Mouse (Mus musculus): ENCODE results near the gene Igfbp1. TPM values are rescaled to one million over a fixed set of nuclear protein-coding genes. Genes with fewer than 3 reads are reported as not detected.

Igfbp1 gene
- polyA plus RNA-seq, 1 experiment from 2014 or later: 0.24 TPM

GRCm38 (mm10) chr11:7173664-7174063, 23.9 kb upstream of the Igfbp1 start:
- no peak for DNase-seq (ENCODE audit: extremely low spot score, low spot score)
- H3K4me1 ChIP-seq: no peaks in the 10 kb centered on the region
- WGBS: 92% methylated on average over 6 of the region's 6 CpGs
- peaks cover 7% of the 10 kb centered on the region for H3K36me3 ChIP-seq (replicated peaks)
- H3K27ac ChIP-seq: no peak overlapping the region
- H3K27me3 ChIP-seq (ENCODE audit: poor library complexity, severe bottlenecking): no peaks in the 10 kb centered on the region
- no peak overlapping the region for H3K4me3 ChIP-seq
- H3K9me3 ChIP-seq: no peaks in the 10 kb centered on the region

- no peak for DNase-seq (ENCODE audit: extremely low spot score, low spot score)
- no peaks in the 10 kb centered on the region for H3K27me3 ChIP-seq (ENCODE audit: poor library complexity, severe bottlenecking)
- H3K36me3 ChIP-seq (replicated peaks): no peaks in the 10 kb centered on the region
- no peak overlapping the region for H3K4me3 ChIP-seq
- 86% methylated on average over 4 of the region's 4 CpGs for WGBS
- no peak overlapping the region for H3K27ac ChIP-seq
- H3K4me1 ChIP-seq: peaks cover 24% of the 10 kb centered on the region
- H3K9me3 ChIP-seq: no peaks in the 10 kb centered on the region; the same call in 1 of the 2 replicates
These were observed 18.9 kb upstream of the Igfbp1 start for GRCm38 (mm10) chr11:7178724-7179123.

- H3K4me3 ChIP-seq: no peak overlapping the region
- peaks cover 30% of the 10 kb centered on the region for H3K4me1 ChIP-seq
- H3K9me3 ChIP-seq: no peaks in the 10 kb centered on the region; the same call in 1 of the 2 replicates
- 92% methylated on average over 2 of the region's 2 CpGs for WGBS
- no peak for DNase-seq (ENCODE audit: extremely low spot score, low spot score)
- no peak overlapping the region for H3K27ac ChIP-seq
- no peaks in the 10 kb centered on the region for H3K27me3 ChIP-seq (ENCODE audit: poor library complexity, severe bottlenecking)
- H3K36me3 ChIP-seq (replicated peaks): no peaks in the 10 kb centered on the region
These were observed 18.3 kb upstream of the Igfbp1 start for GRCm38 (mm10) chr11:7179276-7179675.

GRCm38 (mm10) chr11:7182409-7183042, 15.1 kb upstream of the Igfbp1 start:
- Histone ChIP-seq H3K27ac (0 out of 2 replicates have a peak overlapping the region, but pooled peaks have one; percentile 48), H3K9me3 (no peaks in the 10 kb centered on the region; the same call in 1 of the 2 replicates), H3K27me3 (ENCODE audit: poor library complexity, severe bottlenecking) (peaks cover 5% of the 10 kb centered on the region; the same call in 1 of the 2 replicates), H3K36me3 (replicated peaks) (no peaks in the 10 kb centered on the region), H3K4me3 (no peak overlapping the region), H3K4me1 (peaks cover 55% of the 10 kb centered on the region)
- WGBS: 22% methylated on average over 8 of the region's 8 CpGs
- DNase-seq (ENCODE audit: extremely low spot score, low spot score): peak; percentile 43

GRCm38 (mm10) chr11:7184420-7184819, 13.2 kb upstream of the Igfbp1 start:
- Histone ChIP-seq H3K27ac (0 out of 2 replicates have a peak overlapping the region, but pooled peaks have one; percentile 13), H3K36me3 (replicated peaks) (no peaks in the 10 kb centered on the region), H3K4me3 (no peak overlapping the region), H3K9me3 (no peaks in the 10 kb centered on the region; the same call in 1 of the 2 replicates), H3K4me1 (peaks cover 57% of the 10 kb centered on the region), H3K27me3 (ENCODE audit: poor library complexity, severe bottlenecking) (peaks cover 5% of the 10 kb centered on the region; the same call in 1 of the 2 replicates)
- 28% methylated on average over 1 of the region's 1 CpGs for WGBS
- DNase-seq (ENCODE audit: extremely low spot score, low spot score): no peak

- Histone ChIP-seq H3K27me3 (ENCODE audit: poor library complexity, severe bottlenecking) (peaks cover 5% of the 10 kb centered on the region; the same call in 1 of the 2 replicates), H3K9me3 (no peaks in the 10 kb centered on the region), H3K27ac (no peak overlapping the region), H3K4me1 (peaks cover 45% of the 10 kb centered on the region), H3K36me3 (replicated peaks) (no peaks in the 10 kb centered on the region), H3K4me3 (no peak overlapping the region)
- 53% methylated on average over 8 of the region's 8 CpGs for WGBS
- no peak for DNase-seq (ENCODE audit: extremely low spot score, low spot score)
These were observed 10.1 kb upstream of the Igfbp1 start for GRCm38 (mm10) chr11:7187472-7187871.

- WGBS: 88% methylated on average over 13 of the region's 13 CpGs
- no peaks in the 10 kb centered on the region for H3K9me3 ChIP-seq
- H3K27ac ChIP-seq: no peak within 1 kb of the TSS
- DNase-seq (ENCODE audit: extremely low spot score, low spot score): no peak
- H3K27me3 ChIP-seq (ENCODE audit: poor library complexity, severe bottlenecking): peaks cover 5% of the 10 kb centered on the region; the same call in 1 of the 2 replicates
- H3K4me3 ChIP-seq: no peak within 1 kb of the TSS
- H3K4me1 ChIP-seq: peaks cover 35% of the 10 kb centered on the region
- no peaks in the 10 kb centered on the region for H3K36me3 ChIP-seq (replicated peaks)
These were observed 9.1 kb upstream of the Igfbp1 start, which contains the start of gene Gm11985 for GRCm38 (mm10) chr11:7188469-7188868. TSS of gene Gm11985 (minus strand) at chr11:7188569.

GRCm38 (mm10) chr11:7192710-7193109, 4.9 kb upstream of the Igfbp1 start:
- Histone ChIP-seq H3K27ac (no peak overlapping the region), H3K27me3 (ENCODE audit: poor library complexity, severe bottlenecking) (no peaks in the 10 kb centered on the region; the same call in 1 of the 2 replicates), H3K36me3 (replicated peaks) (no peaks in the 10 kb centered on the region), H3K4me3 (no peak overlapping the region), H3K4me1 (peaks cover 19% of the 10 kb centered on the region), H3K9me3 (no peaks in the 10 kb centered on the region)
- 81% methylated on average over 6 of the region's 6 CpGs for WGBS
- no peak for DNase-seq (ENCODE audit: extremely low spot score, low spot score)

- WGBS: 85% methylated on average over 9 of the region's 9 CpGs
- no peak overlapping the region for H3K27ac ChIP-seq
- no peak overlapping the region for H3K4me3 ChIP-seq
- H3K36me3 ChIP-seq (replicated peaks): no peaks in the 10 kb centered on the region
- H3K9me3 ChIP-seq: no peaks in the 10 kb centered on the region
- no peak for DNase-seq (ENCODE audit: extremely low spot score, low spot score)
- no peaks in the 10 kb centered on the region; the same call in 1 of the 2 replicates for H3K27me3 ChIP-seq (ENCODE audit: poor library complexity, severe bottlenecking)
- peaks cover 23% of the 10 kb centered on the region for H3K4me1 ChIP-seq
These were observed 4.4 kb upstream of the Igfbp1 start for GRCm38 (mm10) chr11:7193134-7193533.

GRCm38 (mm10) chr11:7194432-7195311, 2.9 kb upstream of the Igfbp1 start:
- DNase-seq (ENCODE audit: extremely low spot score, low spot score): no peak
- H3K27me3 ChIP-seq (ENCODE audit: poor library complexity, severe bottlenecking): no peaks in the 10 kb centered on the region; the same call in 1 of the 2 replicates
- peaks cover 32% of the 10 kb centered on the region for H3K4me1 ChIP-seq
- H3K36me3 ChIP-seq (replicated peaks): no peaks in the 10 kb centered on the region
- WGBS: 92% methylated on average over 10 of the region's 10 CpGs
- no peaks in the 10 kb centered on the region for H3K9me3 ChIP-seq
- H3K4me3 ChIP-seq: no peak overlapping the region
- no peak overlapping the region for H3K27ac ChIP-seq

GRCm38 (mm10) chr11:7195312-7195685, 2.3 kb upstream of the Igfbp1 start:
- WGBS: 92% methylated on average over 4 of the region's 4 CpGs
- peaks cover 32% of the 10 kb centered on the region for H3K4me1 ChIP-seq
- H3K9me3 ChIP-seq: no peaks in the 10 kb centered on the region
- H3K4me3 ChIP-seq: no peak overlapping the region
- no peaks in the 10 kb centered on the region; the same call in 1 of the 2 replicates for H3K27me3 ChIP-seq (ENCODE audit: poor library complexity, severe bottlenecking)
- no peaks in the 10 kb centered on the region for H3K36me3 ChIP-seq (replicated peaks)
- DNase-seq (ENCODE audit: extremely low spot score, low spot score): no peak
- H3K27ac ChIP-seq: no peak overlapping the region

- Histone ChIP-seq H3K4me1 (peaks cover 32% of the 10 kb centered on the region), H3K36me3 (replicated peaks) (no peaks in the 10 kb centered on the region), H3K27ac (peak overlapping the region; percentile 80), H3K27me3 (ENCODE audit: poor library complexity, severe bottlenecking) (no peaks in the 10 kb centered on the region; the same call in 1 of the 2 replicates), H3K4me3 (no peak overlapping the region), H3K9me3 (no peaks in the 10 kb centered on the region)
- DNase-seq (ENCODE audit: extremely low spot score, low spot score): no peak
- 92% methylated on average over 19 of the region's 19 CpGs for WGBS
These were observed 424 bp downstream of the Igfbp1 start for GRCm38 (mm10) chr11:7198006-7198405.

Data from forebrain, embryonic 10.5 days (tissue).